Mouse (Mus musculus) liver, postnatal 0 days (tissue): ENCODE data around the gene Cars2. TPM values are rescaled to one million over a fixed set of nuclear protein-coding genes. Genes with fewer than 3 reads are reported as not detected.

Experiments
- ATAC-seq: fragments of 200-750 bp; cut with Nextera tagmentation; 2 replicates; pipeline ENCODE4 v1.8.0; 2017; ENCODE audit warnings: mild to moderate bottlenecking, moderate library complexity
- DNase-seq: peaks from one replicate; pipeline ENCODE4 v3.0.0-alpha.2; 2016
- H3K27ac ChIP-seq: fragments of 300-500 bp; sonication (generic); 2 replicates; pipeline ENCODE4 v1.5.1; 2014; ENCODE audit warnings: antibody characterized with exemption, moderate library complexity, mild to moderate bottlenecking, low read depth
- H3K27me3 ChIP-seq: fragments of 300-500 bp; sonication (generic); 2 replicates; pipeline ENCODE4 v1.6.1; 2014; ENCODE audit warnings: low read length, control low read depth, mixed read lengths; ENCODE audit not compliant: insufficient read depth
- H3K36me3 ChIP-seq: fragments of 300-500 bp; sonication (generic); replicated peaks from 2 replicates; pipeline ENCODE4 v1.6.1; 2014; ENCODE audit warnings: mild to moderate bottlenecking, control low read depth, low read length, moderate library complexity, mixed read lengths; ENCODE audit not compliant: insufficient read depth
- H3K4me1 ChIP-seq: fragments of 300-500 bp; sonication (generic); 2 replicates; pipeline ENCODE4 v1.6.1; 2014; ENCODE audit warnings: antibody characterized with exemption, mild to moderate bottlenecking, control low read depth; ENCODE audit not compliant: insufficient read depth
- H3K4me2 ChIP-seq: fragments of 300-500 bp; sonication (generic); 2 replicates; pipeline ENCODE4 v1.6.1; 2014; ENCODE audit warnings: low read depth, mild to moderate bottlenecking, low read length, moderate library complexity, mixed read lengths
- H3K4me3 ChIP-seq: fragments of 300-500 bp; sonication (generic); 2 replicates; pipeline ENCODE4 v1.5.1; 2014; ENCODE audit warnings: low read depth, low read length
- H3K9ac ChIP-seq: fragments of 300-500 bp; sonication (generic); replicated peaks from 2 replicates; pipeline ENCODE4 v1.6.1; 2014; ENCODE audit warnings: mild to moderate bottlenecking, moderate library complexity
- H3K9me3 ChIP-seq: fragments of 300-500 bp; sonication (generic); 2 replicates; pipeline ENCODE4 v1.6.1; 2016; ENCODE audit warnings: mild to moderate bottlenecking, control low read depth, low read length, mixed read lengths
- CTCF ChIP-seq: sonication (generic); IDR thresholded peaks from 2 replicates; pipeline ENCODE4 v1.5.1; 2016; ENCODE audit warnings: antibody characterized with exemption, low read depth
- EP300 ChIP-seq: IDR thresholded peaks from 2 replicates; pipeline ENCODE4 v1.6.1; 2016; ENCODE audit warnings: antibody characterized with exemption, low read depth, mild to moderate bottlenecking
- WGBS: fragments of 180-500 bp; shearing (Covaris S2); extraction: QIAGEN DNeasy Blood & Tissue Kit; methylation state at CpG from one replicate; pipeline ENCODE4 v1.1.7; 2014; ENCODE audit not compliant: insufficient replicate concordance; 5-methylcytosine and 5-hydroxymethylcytosine counted together
- polyA plus RNA-seq: library from polyadenylated mRNA; unstranded; fragments of >200 nt; fragmentation: Nextera tagmentation; extraction: Ambion mirVana; gene quantifications from 2 replicates; pipeline ENCODE4 v1.2.1, GENCODE M21; 2015

Gene Cars2
- polyA plus RNA-seq, 1 experiment from 2014 or later, result 8.4 TPM

- Histone ChIP-seq H3K27ac (no peak overlapping the region), H3K9me3 (no peaks in the 10 kb centered on the region), H3K27me3 (no peaks in the 10 kb centered on the region), H3K9ac (no peak overlapping the region), H3K36me3 (peaks cover 24% of the 10 kb centered on the region), H3K4me1 (no peaks in the 10 kb centered on the region), H3K4me2 (no peak overlapping the region), H3K4me3 (no peak overlapping the region)
- no peak for ATAC-seq
- whole genome bisulfite sequencing, result 90% methylated on average over 8 of the region's 8 CpGs
- no peak for DNase-seq
- TF ChIP-seq EP300, result no peak
Observed at GRCm38 (mm10) chr8:11540182-11540581, 10.4 kb downstream of the Cars2 start.

GRCm38 (mm10) chr8:11539049-11539448 lies 11.5 kb downstream of the Cars2 start:
- DNase-seq (no peak), ATAC-seq (no peak)
- H3K9ac ChIP-seq, result no peak overlapping the region
- no peaks in the 10 kb centered on the region for H3K27me3 ChIP-seq
- H3K4me2 ChIP-seq, result no peak overlapping the region
- no peak for TF ChIP-seq CTCF
- TF ChIP-seq EP300, result no peak
- H3K4me3 ChIP-seq, result no peak overlapping the region
- no peaks in the 10 kb centered on the region for H3K9me3 ChIP-seq
- H3K4me1 ChIP-seq, result no peaks in the 10 kb centered on the region
- H3K36me3 ChIP-seq, result peaks cover 28% of the 10 kb centered on the region
- H3K27ac ChIP-seq, result no peak overlapping the region
- 89% methylated on average over 4 of the region's 4 CpGs for WGBS

- 81% methylated on average over 9 of the region's 9 CpGs for WGBS
- H3K36me3 ChIP-seq, result 0 out of 2 replicates have a peak, but pooled peaks cover 7% of the 10 kb centered on the region
Observed at GRCm38 (mm10) chr8:11534494-11534893, 16.1 kb downstream of the Cars2 start.

GRCm38 (mm10) chr8:11530849-11531248 lies 19.7 kb downstream of the Cars2 start:
- Histone ChIP-seq H3K4me3 (no peak overlapping the region), H3K4me1 (no peaks in the 10 kb centered on the region), H3K4me2 (no peak overlapping the region), H3K27ac (peak overlapping the region; percentile 64), H3K9me3 (no peaks in the 10 kb centered on the region), H3K36me3 (peaks cover 15% of the 10 kb centered on the region; the same call in 1 of the 2 replicates), H3K9ac (no peak overlapping the region), H3K27me3 (no peaks in the 10 kb centered on the region)
- WGBS, result 60% methylated on average over 4 of the region's 4 CpGs
- DNase-seq, result peak; percentile 46
- peak; percentile 99 for ATAC-seq
- TF ChIP-seq EP300 (no peak), CTCF (no peak)

More at GRCm38 (mm10) chr8:11534494-11534893, 16.1 kb downstream of the Cars2 start:
- Histone ChIP-seq H3K27ac (no peak overlapping the region), H3K27me3 (no peaks in the 10 kb centered on the region), H3K4me3 (no peak overlapping the region), H3K4me1 (no peaks in the 10 kb centered on the region), H3K4me2 (no peak overlapping the region), H3K9ac (no peak overlapping the region), H3K9me3 (no peaks in the 10 kb centered on the region)
- no peak for TF ChIP-seq CTCF
- TF ChIP-seq EP300, result no peak
- ATAC-seq, result no peak
- DNase-seq, result no peak

GRCm38 (mm10) chr8:11530155-11530770 lies 20.3 kb downstream of the Cars2 start:
- Histone ChIP-seq H3K4me3 (no peak overlapping the region), H3K9me3 (no peaks in the 10 kb centered on the region), H3K27me3 (no peaks in the 10 kb centered on the region), H3K36me3 (peaks cover 15% of the 10 kb centered on the region; the same call in 1 of the 2 replicates), H3K4me1 (no peaks in the 10 kb centered on the region), H3K27ac (peak overlapping the region; percentile 64), H3K9ac (no peak overlapping the region), H3K4me2 (no peak overlapping the region)
- ATAC-seq (peak; percentile 57), DNase-seq (no peak)
- 76% methylated on average over 18 of the region's 18 CpGs for WGBS
- TF ChIP-seq CTCF, result no peak
- TF ChIP-seq EP300, result no peak

GRCm38 (mm10) chr8:11523331-11523730 lies 27.3 kb downstream of the Cars2 start:
- Histone ChIP-seq H3K36me3 (peaks cover 14% of the 10 kb centered on the region), H3K4me2 (no peak overlapping the region), H3K27me3 (no peaks in the 10 kb centered on the region), H3K4me3 (no peak overlapping the region), H3K9me3 (no peaks in the 10 kb centered on the region), H3K9ac (no peak overlapping the region), H3K4me1 (no peaks in the 10 kb centered on the region), H3K27ac (no peak overlapping the region)
- DNase-seq (no peak), ATAC-seq (no peak)
- no peak for TF ChIP-seq EP300
- no peak for TF ChIP-seq CTCF
- WGBS, result 66% methylated on average over 3 of the region's 3 CpGs
